Mouse (Mus musculus): Measurements from ENCODE around the gene Fcnb. TPM values are rescaled to one million over a fixed set of nuclear protein-coding genes. Genes with fewer than 3 reads are reported as not detected.

The Fcnb gene
- not detected in 2 replicates for polyA plus RNA-seq (2015; fragmentation: Nextera tagmentation; extraction: Ambion mirVana)

DNA sequence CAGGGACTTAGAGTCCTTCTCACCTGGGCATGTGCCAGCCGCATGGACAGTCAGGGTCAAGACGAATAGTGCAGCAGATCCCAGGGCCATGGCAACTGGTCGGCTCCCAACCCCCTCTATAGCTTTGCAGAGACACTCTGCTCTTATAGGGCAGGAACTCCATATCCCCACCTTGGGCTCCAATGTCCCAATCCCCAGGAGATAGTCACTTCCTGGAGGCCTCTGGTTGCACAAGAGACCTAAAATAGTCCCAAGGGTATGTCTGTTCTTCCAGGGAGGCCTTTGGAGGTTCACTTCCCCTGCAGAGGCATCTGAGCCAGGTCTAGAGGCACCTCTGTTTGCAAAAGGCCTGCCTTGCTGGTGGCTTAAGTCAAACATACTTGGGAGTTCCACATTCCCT is at the start of gene Fcnb:
Gene Fcnb, minus strand, starts transcription at position 118 of the 400 bp plus-strand sequence.
- Histone ChIP-seq H3K4me2 (no peak within 1 kb of the TSS), H3K4me1 (no peaks in the 10 kb centered on the region), H3K27me3 (no peaks in the 10 kb centered on the region), H3K27ac (no peak within 1 kb of the TSS), H3K9ac (no peak within 1 kb of the TSS), H3K4me3 (no peak within 1 kb of the TSS), H3K9me3 (replicated peaks) (no peaks in the 10 kb centered on the region; the same call in none of the 2 replicates), H3K36me3 (ENCODE audit: poor library complexity, severe bottlenecking) (no peaks in the 10 kb centered on the region)
- 84% methylated on average over 3 of the region's 3 CpGs for WGBS
- no peak for ATAC-seq

DNA sequence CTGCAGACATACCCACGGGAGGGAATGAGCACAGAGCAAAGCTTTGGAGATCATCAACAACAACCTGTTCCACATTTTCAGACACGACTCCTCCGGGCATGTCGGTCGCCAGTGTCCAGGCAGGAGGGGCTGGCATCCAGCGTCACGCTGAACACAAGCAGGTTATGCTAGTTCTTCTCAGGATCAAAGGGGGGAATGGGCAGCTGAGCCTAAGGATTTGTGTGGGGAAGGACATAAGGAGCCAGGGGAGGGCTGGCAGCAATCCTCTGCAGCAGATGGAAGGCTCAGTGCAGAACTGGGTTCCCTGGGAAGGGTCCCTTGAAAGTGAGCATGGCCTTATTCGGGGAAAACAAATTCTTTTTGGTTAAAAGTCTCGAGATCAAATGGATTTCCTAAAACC is 49.1 kb upstream of the Fcnb start:
- H3K4me1 ChIP-seq, result peaks cover 7% of the 10 kb centered on the region; the same call in 1 of the 2 replicates
- ATAC-seq, result no peak
- WGBS, result 91% methylated on average over 9 of the region's 9 CpGs
- H3K36me3 ChIP-seq (ENCODE audit: poor library complexity, severe bottlenecking), result no peaks in the 10 kb centered on the region
- H3K27ac ChIP-seq, result no peak overlapping the region
- H3K4me2 ChIP-seq, result no peak overlapping the region
- no peak overlapping the region for H3K9ac ChIP-seq
- H3K9me3 ChIP-seq (replicated peaks), result no peaks in the 10 kb centered on the region
- no peaks in the 10 kb centered on the region for H3K27me3 ChIP-seq
- H3K4me3 ChIP-seq, result no peak overlapping the region

DNA sequence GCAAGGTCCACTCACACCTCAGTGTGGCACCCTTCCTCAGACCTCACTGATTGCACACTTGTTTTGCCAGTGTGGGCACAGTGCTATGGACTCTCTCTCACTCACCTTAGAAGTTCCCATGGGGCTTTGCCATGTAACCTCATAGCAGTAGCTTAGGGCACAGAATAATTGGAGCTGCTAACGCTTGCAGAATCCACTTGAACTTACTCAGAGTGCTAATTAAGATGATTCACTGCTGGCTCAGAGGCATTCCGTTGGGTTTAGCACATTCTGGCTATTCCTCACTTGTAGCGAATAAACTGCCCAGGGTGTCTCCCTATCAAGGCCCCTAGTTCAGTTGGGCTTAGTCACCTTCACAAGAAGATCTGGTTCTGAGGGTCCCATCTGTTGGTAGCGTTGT is 47.4 kb upstream of the Fcnb start:
- H3K4me1 ChIP-seq, result no peaks in the 10 kb centered on the region
- no peaks in the 10 kb centered on the region for H3K36me3 ChIP-seq (ENCODE audit: poor library complexity, severe bottlenecking)
- no peak overlapping the region for H3K9ac ChIP-seq
- no peak overlapping the region for H3K27ac ChIP-seq
- H3K4me2 ChIP-seq, result no peak overlapping the region
- no peaks in the 10 kb centered on the region for H3K9me3 ChIP-seq (replicated peaks)
- H3K27me3 ChIP-seq, result no peaks in the 10 kb centered on the region
- H3K4me3 ChIP-seq, result no peak overlapping the region
- 61% methylated on average over 4 of the region's 4 CpGs for WGBS
- no peak for ATAC-seq

DNA sequence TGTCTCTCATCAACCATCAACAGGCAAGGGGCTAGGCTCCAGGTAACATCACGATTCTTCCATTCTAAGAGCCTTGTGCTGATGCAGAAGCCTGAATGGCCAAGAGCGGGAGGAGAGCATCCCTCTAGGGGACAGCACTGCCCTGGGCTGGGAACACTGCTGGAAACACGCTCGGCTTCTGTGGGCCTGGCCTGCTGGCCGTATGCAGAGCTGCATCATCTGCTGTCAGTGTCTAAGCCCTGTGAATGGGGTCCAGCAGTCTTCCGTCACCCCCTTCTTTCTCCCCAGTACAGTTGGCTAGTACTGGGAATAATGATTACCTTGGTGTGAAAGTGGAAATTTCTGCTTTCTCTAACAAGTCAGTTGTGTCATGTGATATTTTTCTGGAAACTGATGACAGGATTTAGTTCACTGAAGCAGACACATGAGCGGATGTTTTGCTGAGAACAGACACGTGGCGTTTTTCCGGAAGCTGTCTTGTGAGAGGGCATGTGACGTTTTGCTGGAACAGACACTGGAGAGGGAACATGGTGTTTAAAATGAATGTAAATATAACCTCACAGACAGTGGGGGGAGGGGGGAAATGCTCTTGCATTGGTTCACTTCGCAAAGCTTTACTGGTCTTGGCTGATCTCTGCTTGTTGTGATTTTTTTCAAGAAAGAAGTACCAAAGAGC is 42.2 kb upstream of the Fcnb start:
- H3K27ac ChIP-seq, result no peak overlapping the region
- no peak; the same call in 1 of the 2 replicates for ATAC-seq

DNA sequence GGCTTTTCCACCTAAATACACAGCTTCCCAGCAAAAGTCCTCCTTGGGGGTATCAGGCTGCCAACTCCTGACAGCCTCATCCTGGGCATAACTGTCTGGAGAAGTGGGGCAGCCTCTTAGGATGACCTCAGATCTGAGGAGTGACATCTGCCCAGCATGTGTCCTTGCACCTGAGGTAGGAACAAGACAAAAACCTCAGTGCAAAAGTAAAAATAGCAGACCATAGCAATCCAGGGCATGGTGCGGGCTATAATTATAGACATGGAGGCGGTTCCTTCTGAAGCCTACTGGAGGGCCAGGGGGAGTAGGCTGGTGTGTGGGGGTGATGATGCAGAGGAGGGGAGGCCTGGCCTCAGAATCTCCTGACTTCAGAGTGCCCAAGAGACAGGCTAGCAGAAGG is 39.2 kb upstream of the Fcnb start:
- H3K4me2 ChIP-seq, result no peak overlapping the region
- WGBS, result 93% methylated on average over 2 of the region's 2 CpGs
- no peak for ATAC-seq
- H3K9ac ChIP-seq, result no peak overlapping the region
- no peak overlapping the region for H3K4me3 ChIP-seq
- H3K4me1 ChIP-seq, result peaks cover 7% of the 10 kb centered on the region; the same call in 1 of the 2 replicates
- H3K36me3 ChIP-seq (ENCODE audit: poor library complexity, severe bottlenecking), result no peaks in the 10 kb centered on the region
- no peaks in the 10 kb centered on the region for H3K27me3 ChIP-seq
- no peak overlapping the region for H3K27ac ChIP-seq
- H3K9me3 ChIP-seq (replicated peaks), result peaks cover 2% of the 10 kb centered on the region; the same call in 1 of the 2 replicates

More for the DNA sequence above, 42.2 kb upstream of the Fcnb start:
- 85% methylated on average over 12 of the region's 12 CpGs for WGBS
- no peak overlapping the region for H3K4me3 ChIP-seq
- H3K27me3 ChIP-seq, result no peaks in the 10 kb centered on the region
- H3K9me3 ChIP-seq (replicated peaks), result no peaks in the 10 kb centered on the region; the same call in 1 of the 2 replicates
- no peak overlapping the region for H3K4me2 ChIP-seq
- no peaks in the 10 kb centered on the region for H3K4me1 ChIP-seq
- H3K9ac ChIP-seq, result no peak overlapping the region
- H3K36me3 ChIP-seq (ENCODE audit: poor library complexity, severe bottlenecking), result no peaks in the 10 kb centered on the region

DNA sequence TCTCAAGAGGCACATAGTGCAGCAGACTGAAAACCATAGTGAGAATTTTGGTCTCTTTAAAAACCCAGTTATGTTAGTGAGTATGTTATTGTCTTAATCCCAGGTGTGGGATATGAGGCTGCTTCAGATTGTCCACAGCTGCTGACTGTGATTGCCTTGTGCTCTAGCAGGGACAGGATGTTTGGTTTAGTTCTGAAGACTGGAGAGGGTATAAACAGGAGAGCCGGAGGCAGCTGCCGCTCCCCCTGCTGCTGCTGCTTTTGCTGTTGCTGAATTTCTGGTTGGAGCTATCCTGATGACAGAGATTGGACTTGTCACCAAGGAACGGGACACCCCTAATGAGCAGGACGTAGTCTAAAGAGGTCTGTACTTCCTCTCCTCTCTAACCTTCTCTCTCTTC is 36.6 kb upstream of the Fcnb start:
- no peak overlapping the region for H3K27ac ChIP-seq
- 93% methylated on average over 4 of the region's 4 CpGs for WGBS
- H3K9me3 ChIP-seq (replicated peaks), result peaks cover 2% of the 10 kb centered on the region; the same call in 1 of the 2 replicates
- H3K9ac ChIP-seq, result no peak overlapping the region
- H3K27me3 ChIP-seq, result no peaks in the 10 kb centered on the region
- no peak overlapping the region for H3K4me3 ChIP-seq
- no peak for ATAC-seq
- no peak overlapping the region for H3K4me2 ChIP-seq
- H3K4me1 ChIP-seq, result peaks cover 26% of the 10 kb centered on the region
- no peaks in the 10 kb centered on the region for H3K36me3 ChIP-seq (ENCODE audit: poor library complexity, severe bottlenecking)

DNA sequence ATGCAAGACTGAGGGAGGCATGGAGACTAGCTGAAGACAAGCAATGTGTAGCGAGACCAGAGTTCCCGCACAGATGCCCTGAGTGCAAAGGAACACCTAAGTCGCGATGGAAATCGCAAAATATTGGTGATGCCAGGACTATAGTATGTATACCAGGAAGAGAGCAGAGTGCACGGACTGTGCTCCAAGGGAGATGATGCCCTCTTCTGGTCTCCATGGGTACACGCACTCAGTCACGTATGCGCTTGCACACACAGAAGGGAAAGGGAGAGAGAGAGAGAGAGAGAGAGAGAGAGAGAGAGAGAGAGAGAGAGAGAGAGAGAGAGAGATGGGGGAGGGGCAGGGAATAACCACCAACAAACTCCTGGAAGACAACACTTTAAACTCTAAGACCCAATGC is 35.7 kb upstream of the Fcnb start:
- Histone ChIP-seq H3K36me3 (ENCODE audit: poor library complexity, severe bottlenecking) (no peaks in the 10 kb centered on the region), H3K27ac (no peak overlapping the region), H3K9ac (no peak overlapping the region), H3K4me1 (peaks cover 26% of the 10 kb centered on the region), H3K27me3 (no peaks in the 10 kb centered on the region), H3K9me3 (replicated peaks) (peaks cover 2% of the 10 kb centered on the region; the same call in 1 of the 2 replicates), H3K4me2 (no peak overlapping the region), H3K4me3 (no peak overlapping the region)
- ATAC-seq, result no peak
- 97% methylated on average over 9 of the region's 9 CpGs for WGBS

DNA sequence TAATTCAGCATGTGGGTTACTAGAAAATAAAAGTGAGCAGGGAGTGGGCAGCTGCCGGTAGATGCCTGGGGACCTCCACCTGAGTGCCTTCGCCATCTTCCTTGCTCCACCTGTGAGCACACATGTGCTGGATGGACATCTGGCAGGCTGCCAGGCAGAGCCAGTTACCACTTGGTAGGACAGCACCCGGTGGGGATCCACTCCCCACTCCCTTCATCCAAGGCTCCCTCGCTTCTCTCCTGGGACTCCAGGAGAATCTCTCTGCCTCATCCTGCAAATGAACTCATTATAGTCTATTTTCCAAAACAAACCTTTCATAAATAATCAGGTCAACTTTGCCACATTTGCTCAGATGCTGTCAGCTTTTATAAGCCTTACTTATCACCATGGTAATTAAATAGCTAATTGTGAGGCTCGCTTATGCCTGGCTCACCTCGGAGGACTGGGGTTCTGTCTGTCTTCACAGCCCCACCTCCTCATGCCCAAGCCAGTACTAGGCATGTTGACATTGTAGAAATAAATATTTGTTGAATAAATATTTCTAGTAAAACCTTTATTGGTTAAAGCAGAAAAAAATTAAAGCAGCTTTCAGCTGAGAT is 33.9 kb upstream of the Fcnb start:
- Histone ChIP-seq H3K4me2 (no peak overlapping the region), H3K36me3 (ENCODE audit: poor library complexity, severe bottlenecking) (no peaks in the 10 kb centered on the region), H3K4me3 (no peak overlapping the region), H3K9me3 (replicated peaks) (peaks cover 2% of the 10 kb centered on the region; the same call in 1 of the 2 replicates), H3K4me1 (peaks cover 26% of the 10 kb centered on the region), H3K9ac (no peak overlapping the region), H3K27ac (0 out of 2 replicates have a peak overlapping the region, but pooled peaks have one; percentile 0), H3K27me3 (no peaks in the 10 kb centered on the region)
- no peak for ATAC-seq
- 34% methylated on average over 6 of the region's 6 CpGs for WGBS

DNA sequence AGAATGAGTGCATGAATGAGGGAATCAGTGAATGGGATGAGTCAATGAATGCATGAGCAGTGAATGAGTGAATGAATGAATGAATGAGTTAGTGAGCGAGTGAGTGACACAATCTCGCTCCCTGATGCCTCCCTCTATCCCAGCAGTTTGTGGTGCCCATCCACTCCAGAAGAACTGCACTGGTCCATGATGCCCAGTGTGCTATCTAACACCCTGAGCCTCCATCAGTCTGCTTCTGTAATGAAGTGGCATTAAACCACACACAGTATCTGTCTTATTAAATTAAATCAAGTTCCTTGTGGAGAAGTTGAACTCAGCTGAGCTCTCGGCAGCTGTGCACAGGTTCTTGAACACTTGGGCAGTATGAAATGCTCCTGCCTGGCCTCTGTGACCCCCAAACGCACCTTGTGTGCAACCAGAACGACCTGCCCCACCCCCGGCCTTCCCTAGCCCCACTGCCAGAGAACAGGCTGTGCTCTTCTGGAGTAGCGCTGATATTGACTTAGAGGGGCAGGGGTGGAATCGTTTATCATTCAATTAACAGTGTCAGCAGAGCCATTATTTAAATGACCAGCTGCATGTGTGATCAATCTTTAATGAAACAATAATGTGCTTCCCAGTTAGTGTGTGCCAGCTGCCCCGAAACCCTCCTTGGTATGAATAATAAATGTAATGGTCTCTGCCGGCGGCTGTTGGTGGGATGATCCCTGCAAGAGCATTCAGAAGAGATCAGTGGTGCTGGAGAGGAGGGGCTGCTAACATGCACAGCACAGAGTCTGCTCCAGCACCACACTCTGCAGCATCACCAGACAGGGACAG is 33.0 kb upstream of the Fcnb start:
- Histone ChIP-seq H3K9ac (no peak overlapping the region), H3K36me3 (ENCODE audit: poor library complexity, severe bottlenecking) (no peaks in the 10 kb centered on the region), H3K4me2 (no peak overlapping the region), H3K27me3 (no peaks in the 10 kb centered on the region), H3K4me1 (peaks cover 26% of the 10 kb centered on the region), H3K27ac (0 out of 2 replicates have a peak overlapping the region, but pooled peaks have one; percentile 0), H3K4me3 (no peak overlapping the region), H3K9me3 (replicated peaks) (peaks cover 2% of the 10 kb centered on the region; the same call in 1 of the 2 replicates)
- WGBS, result 42% methylated on average over 11 of the region's 11 CpGs
- ATAC-seq, result peak; percentile 61; the same call in 1 of the 2 replicates

DNA sequence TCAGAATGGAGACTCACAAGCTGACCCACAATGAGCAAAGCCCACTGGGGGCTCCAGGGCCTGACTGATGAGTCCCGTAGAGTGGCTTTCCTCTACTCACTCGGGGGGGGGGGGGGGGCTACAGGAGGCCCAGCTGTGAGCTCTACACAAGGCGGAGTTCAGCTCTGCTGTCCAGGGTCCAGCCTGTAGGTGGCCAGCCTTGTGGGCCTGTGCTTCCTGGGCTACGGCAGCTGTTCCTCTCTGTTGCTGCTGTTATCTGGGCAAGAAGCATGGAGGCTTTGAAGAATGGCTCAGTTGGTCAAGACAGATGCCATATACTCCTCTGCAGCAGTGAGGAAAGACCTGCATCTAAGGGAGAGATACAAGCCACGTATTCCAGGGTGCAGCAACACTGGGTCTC is 24.1 kb upstream of the Fcnb start:
- Histone ChIP-seq H3K4me1 (peaks cover 12% of the 10 kb centered on the region), H3K4me3 (no peak overlapping the region), H3K9me3 (replicated peaks) (no peaks in the 10 kb centered on the region), H3K4me2 (no peak overlapping the region), H3K27ac (no peak overlapping the region), H3K36me3 (ENCODE audit: poor library complexity, severe bottlenecking) (no peaks in the 10 kb centered on the region), H3K27me3 (no peaks in the 10 kb centered on the region), H3K9ac (no peak overlapping the region)
- WGBS, result 65% methylated on average over 5 of the region's 5 CpGs
- no peak for ATAC-seq

DNA sequence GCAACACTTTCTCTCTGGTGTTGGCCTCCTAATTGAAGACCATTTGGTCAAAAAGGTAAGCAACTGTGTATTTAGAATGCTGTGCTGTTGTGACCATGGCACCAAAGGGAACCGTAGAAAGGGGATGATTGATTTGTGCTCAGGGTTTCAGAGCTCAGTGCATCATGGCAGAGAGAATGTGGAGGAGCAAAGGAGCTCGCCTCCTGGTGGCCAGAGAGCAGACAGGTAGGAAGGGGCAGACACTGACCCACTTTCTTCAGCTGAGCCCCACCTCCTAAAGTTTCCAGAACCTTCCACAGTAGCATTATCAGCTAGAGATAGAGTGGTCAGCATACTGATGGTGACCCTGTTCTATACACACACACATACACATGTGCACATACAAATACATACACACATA is 21.3 kb upstream of the Fcnb start:
- ATAC-seq, result no peak
- WGBS, result 80% methylated on average over 2 of the region's 2 CpGs

DNA sequence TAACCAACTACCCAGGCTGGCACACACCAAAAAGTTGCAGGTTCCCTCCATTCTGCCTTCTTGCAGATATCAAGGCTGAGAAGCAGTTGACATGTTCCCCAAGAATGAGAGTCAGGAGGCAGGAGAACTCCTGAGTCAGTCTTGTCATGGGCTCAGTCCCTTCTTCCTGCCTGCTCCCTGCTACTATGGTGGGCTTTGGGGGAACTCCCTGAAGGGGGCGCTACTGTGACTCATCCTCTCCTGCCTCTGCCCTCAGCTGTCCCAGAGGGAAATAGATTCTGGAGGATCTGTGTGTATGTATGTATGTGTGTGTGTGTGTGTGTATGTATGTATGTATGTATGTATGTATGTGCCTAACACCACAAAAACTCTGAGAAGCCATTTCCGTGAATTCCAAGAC is 19.0 kb upstream of the Fcnb start:
- WGBS, result 59% methylated on average over 2 of the region's 2 CpGs
- Histone ChIP-seq H3K4me1 (peaks cover 10% of the 10 kb centered on the region), H3K27ac (no peak overlapping the region), H3K27me3 (no peaks in the 10 kb centered on the region), H3K4me3 (no peak overlapping the region), H3K36me3 (ENCODE audit: poor library complexity, severe bottlenecking) (no peaks in the 10 kb centered on the region), H3K9me3 (replicated peaks) (no peaks in the 10 kb centered on the region), H3K9ac (no peak overlapping the region), H3K4me2 (no peak overlapping the region)
- ATAC-seq, result no peak

More for the DNA sequence above, 21.3 kb upstream of the Fcnb start:
- Histone ChIP-seq H3K4me3 (no peak overlapping the region), H3K4me2 (no peak overlapping the region), H3K27ac (no peak overlapping the region), H3K36me3 (ENCODE audit: poor library complexity, severe bottlenecking) (no peaks in the 10 kb centered on the region), H3K27me3 (no peaks in the 10 kb centered on the region), H3K9ac (no peak overlapping the region), H3K9me3 (replicated peaks) (no peaks in the 10 kb centered on the region), H3K4me1 (no peaks in the 10 kb centered on the region)

Measured in forebrain, embryonic 13.5 days (tissue).